Mouse (Mus musculus) B cell, adult 2 months (primary cell): ENCODE measurements at regions not wholly inside any gene's neighbourhood (a gene's known extent, or its start where the extent isn't known, plus 50 kb on each side); places are given as distances from the start of the nearest gene placed in this dataset.

Experiments used
- DNase-seq, 2 experiments: peaks; one replicate each; pipeline ENCODE4 v3.0.0; 2022

DNA sequence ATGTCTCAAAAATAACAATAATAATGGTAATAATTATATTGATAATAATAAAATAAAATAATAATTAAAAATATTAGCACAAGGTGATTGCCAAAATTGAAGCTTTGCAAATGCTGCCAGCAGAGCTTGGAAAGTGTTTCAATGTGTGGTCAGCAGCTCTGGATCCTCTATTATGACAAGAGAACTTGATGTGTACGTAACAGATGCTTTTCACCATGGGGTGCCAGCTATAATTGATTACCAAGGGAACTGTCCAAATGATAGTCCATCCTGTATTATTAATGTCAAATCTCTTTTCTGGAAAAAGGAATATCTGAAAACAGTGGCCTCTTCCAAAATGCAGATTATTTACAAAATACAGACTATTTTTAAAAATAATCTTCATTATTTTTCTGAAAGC is 419.2 kb downstream of the Plk2 start:
- DNase-seq: no peak

DNA sequence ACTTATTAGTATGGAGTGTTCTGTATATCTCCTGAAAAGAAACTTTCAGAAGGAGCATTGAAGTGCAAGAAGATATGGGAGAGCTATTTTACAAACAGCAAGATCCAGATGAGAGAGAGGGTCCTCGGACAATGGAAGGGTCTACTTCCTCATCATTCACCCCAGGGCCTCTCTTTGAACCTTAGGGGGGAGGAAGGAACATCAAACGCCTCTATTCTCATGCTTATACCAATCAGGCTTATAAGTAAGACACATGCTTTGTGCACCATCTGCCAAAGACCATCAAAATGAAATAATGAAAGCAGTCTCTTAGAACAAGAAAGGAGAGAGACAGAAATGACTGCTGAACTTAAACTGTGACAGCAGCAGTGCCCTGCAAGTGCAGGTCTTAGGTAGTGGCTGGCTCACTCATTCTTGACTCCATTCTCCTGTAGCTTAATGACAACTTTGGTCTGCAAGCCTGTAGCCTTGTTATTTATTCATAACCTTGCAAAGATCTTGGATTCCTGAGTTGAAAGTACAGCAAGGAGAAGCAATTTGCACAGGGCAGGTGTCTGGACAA is 424.5 kb downstream of the Plk2 start:
- no peak for DNase-seq

DNA sequence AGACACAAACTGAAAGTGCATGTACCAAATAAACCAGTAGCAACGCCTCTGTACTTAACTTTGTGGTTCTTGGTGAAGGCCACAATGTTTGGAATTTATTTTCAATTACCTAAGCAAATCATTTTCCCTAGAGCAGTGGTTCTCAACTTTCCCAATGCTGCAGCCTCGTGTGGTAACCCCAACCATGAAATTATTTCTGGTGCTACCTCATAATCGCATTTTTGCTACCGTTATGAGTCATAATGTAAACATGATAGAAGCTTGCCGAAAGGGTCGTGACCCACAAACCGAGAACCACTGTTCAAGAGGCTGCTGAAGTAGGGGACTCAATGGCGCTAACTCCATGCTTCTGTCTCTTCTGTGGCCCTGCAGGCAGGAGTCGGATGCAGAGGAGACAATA is 429.9 kb upstream of the Actbl2 start:
- DNase-seq: no peak

DNA sequence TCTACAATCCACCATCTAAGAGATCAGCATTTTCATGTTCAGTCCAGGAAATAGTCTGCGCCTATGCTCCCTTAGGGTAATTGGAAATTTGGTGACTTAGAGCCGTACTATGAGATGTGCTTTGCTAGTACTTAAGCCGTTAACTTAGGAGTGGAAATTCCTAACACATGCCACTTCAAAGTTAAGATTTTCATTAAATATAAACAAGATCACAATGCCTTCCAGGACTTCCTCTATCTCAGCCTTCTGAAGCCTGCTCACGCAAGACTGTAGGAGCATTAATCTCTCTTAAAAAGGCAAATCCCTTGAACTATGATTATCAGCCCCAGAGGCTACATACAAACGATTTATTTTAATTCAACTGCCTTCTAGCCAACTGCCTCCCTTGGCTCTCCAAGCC is 422.4 kb upstream of the Actbl2 start:
- no peak for DNase-seq

DNA sequence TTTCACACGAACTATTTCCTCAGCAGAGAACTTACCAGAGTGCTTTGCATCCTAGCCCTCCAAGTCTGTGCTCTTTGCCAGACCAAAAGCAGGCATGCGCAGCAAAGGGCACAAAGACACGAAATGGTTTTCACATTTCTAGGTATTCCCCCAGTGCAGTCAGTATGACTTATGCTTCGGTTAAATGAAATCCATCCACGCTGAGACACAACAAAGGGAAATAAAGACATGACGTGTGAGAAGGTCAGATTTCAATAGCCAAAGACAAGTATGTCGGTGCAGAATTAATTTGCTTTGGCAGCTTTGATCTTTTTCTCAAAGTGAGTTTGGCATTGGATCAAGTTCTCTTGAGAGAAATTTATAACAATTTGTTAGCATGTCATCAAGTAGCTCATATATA is 417.9 kb upstream of the Actbl2 start:
- no peak for DNase-seq

DNA sequence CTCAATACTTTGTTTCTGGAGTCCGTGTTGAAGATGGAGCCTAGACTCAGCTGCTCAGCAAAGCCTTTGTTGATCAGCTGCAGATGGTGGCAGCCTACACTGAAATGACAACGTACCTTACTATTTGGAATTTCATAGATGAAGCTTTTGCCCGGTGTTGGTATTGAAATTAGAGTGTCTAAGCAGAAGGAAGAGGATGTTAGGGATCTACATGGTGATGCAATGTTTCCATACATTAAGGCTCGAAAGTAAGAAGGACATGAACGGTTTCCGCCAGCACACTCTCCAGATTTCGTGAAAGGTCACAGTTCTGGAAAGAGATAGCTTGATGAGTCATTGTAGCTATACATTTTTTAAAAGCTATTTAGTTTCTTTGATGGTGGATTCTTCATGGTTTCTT is 412.9 kb upstream of the Actbl2 start:
- no peak for DNase-seq

DNA sequence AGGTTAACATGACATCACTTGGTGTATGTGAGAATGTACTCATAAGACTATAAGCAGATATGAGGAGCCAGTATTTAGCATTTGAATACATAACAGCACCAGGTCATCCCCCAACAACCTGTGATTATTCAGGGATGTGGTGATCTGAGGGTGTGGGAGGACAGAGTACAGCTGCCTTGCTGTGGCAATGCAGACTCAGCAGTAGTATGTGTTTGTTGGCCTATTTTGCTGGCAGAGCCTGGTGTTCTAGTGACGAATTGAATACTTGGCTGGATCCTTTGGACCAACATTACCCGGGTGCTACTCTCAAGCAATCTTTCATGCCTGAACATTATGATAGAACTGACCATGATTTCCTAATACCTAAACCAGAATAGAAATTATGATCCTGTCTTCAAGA is 409.1 kb upstream of the Actbl2 start:
- no peak for DNase-seq

DNA sequence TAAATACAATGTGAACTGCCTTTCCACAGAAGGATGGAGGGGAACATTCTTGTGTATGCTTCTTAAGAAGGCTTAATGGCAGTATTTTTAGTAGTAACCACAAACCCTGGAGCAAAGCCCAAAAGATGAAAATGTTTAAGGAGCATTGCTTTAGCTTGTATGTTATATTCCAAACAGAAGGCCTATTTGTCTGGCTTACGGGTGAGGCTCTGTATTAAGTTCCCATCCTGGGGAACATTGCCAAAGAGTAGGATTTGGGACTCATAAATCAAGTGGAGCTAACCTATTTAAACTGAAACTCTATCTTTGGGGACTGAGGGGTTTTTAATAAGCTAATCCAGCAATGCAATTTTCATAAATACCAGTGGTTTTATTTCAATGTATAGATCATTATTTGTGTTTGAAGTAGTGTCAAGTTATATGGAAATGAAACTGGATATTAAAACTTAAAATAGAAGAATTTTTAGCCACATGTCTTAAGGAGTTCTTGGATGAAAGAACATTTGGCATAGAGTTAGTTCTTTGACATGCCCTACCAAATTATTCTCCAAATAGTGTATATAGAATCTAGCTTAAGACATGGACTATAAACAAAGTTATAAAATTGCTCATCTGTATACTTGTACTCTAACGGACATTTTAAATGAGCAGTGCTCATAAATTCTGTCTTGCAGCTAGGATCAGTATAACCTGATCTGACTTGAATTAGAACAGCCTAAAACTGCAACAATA is 401.7 kb upstream of the Actbl2 start:
- no peak for DNase-seq

DNA sequence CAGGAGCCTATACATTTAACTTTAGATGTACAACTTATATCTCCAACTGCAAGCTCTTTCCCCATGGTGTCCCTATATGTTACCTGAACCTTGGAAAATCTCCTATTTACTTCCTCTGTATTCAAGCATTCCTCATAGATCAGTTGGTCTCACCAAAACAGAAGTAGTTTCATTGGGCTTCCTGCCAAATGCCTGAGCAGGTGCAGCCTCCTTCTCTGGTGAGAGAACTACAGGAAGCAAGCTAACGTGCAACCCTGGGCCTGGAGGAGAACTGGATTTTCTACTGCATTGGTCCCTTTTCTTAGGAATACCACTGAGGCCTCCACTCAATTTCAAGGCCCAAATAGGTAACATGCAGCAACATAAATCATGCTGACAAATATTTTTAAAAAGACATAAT is 400.6 kb upstream of the Actbl2 start:
- no peak for DNase-seq

DNA sequence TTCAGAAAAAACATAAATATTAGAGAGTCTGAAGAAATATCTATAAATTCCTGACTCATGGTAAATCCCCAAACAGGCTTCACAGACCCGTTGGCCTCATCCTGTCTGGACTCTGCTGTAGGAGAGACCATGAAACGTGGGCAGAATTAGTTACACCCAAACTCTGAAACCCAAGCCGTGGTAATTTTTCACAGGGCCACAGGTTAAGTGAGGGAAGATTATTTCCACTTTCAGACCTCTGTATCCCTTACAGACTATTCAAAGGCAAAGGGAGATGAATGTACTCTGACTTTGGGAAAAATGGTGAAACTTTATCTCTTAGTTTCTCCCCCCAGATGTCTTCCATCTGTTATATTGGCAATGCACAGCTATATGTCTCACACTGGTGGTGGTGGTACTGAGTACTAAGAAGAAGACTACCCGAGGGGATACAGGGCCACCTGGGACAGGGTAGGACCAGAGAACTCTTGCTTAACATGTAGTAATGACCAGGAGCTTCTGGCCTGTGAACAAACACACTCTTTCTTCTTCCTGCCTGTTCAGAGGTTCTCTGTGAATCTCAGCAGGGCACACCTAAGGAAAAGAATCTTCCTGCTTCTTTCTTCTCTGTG is 388.8 kb upstream of the Actbl2 start:
- DNase-seq: no peak

DNA sequence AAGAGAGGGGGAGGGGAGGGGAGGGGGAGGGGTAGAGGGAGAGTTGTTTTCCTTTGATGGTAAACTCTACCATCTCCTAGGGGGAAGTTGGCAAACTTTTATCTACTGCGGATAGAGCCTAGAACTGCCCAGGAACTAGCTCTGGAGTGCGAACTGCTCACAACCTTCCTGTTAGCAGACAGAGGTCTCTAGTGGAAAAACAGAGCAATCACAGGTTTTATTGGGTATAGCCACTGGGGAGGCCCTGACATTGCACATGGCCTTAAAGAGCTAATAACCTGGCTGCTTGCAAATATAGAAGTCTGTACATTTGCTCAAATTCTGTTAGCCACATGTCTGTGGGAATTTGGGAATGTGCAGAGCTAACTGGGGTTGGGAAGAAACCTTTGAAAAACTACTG is 388.1 kb upstream of the Actbl2 start:
- no peak for DNase-seq

DNA sequence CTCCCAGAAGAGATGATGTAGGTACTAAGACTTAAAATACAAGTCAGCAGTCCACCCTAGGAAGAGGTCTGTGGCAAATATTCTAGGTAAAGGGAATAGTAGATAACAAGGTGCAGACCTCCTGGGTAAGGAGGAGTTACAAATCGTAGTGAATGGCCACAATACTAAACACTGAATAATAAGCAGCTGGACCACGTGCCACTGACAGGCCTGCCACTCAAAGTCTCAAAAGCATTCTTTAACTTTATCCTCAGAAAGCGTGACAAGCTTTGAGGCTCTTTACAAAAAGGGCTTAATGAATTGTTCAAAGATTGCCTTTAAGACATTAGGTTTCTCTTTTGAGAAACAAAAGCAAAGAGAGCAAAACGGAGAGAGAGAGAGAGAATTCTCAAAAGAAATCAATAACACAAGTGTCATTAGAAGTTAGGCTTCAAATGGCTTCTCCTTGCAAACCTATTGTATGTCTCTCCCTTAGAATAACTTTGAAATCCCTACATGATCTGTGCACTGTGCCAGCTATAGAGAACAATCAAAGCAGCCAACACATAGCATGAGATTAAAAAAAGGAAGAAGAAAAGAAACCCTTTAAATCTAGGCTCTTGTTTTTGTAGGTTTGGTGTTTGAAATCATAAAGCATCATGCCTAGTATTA is 383.6 kb upstream of the Actbl2 start:
- no peak for DNase-seq

DNA sequence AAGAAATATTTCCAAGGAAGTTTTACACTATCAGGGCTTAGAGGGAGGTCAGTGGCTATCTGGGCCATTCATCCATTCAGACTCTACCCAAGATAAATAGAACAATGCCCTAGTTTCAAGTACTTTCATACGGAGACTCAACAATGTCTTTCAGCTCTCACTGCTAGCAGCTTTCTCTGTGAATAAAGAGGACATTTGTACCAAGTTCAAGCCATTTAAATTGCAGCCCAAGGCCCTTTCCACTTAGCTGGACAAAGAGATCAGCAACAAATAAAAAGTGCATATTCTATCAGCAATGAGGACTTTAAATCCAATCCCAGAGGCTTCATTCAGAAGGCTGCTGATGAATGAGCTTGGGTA is 383.1 kb upstream of the Actbl2 start:
- no peak for DNase-seq

DNA sequence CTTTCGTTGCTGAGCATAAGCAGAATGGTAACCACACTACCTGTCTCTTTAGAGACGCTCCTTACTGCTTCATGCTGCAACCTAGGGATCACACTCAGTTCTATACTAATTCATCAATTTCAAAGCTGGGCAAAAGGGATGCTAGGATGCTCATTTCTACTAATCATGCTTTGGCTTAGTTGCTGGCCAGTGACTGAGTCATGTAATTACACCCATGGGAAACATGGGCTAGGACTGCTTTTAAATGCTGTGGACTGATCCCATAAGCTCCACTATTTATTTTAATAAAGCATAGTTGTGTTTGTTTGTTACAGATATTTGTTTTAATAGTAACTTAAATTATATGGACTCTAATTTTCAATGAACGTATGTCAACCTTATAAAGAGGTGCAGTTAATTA is 373.2 kb upstream of the Actbl2 start:
- no peak for DNase-seq

DNA sequence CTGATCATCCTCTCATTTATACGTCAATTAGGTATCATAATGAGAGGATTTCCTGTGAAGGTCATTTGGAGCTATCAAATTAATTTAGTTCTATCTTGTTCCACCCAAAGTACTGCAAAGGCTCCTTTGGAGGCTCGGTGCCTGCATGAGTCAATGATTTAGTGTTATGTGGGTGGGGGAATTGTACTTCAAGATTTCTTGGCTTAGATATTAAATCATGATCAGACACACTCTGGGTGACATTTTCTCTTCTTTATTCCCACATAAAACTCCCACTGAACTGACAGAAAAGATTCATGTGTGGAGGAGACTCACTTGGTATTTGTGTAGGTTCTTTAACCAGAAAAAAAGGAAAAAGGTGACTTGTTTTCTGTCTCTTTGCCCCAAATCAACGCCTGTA is 372.6 kb upstream of the Actbl2 start:
- DNase-seq: no peak

DNA sequence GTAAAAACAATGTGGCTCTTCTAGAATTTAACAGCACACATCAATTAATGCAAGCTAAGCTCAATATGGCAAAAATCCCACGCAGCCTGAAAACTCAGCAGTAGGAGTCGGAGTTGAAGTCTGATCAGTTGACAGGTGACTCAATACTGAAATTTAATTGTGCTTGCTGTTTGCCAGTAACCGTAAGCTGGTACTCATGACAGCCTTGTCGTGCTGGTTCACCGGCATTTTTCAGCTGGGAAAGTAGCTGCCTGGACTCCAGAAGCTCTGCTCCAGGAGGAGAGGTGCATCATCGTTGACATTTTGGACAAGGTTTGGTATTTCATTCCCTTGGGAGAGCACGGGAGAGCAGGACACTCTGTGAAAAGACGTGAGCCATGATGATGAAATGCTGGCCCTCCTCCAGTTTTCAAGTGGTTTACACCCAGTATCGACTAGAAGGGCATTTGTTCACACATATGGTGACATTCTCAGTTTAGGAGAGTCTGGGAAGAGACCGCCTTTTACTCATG is 372.1 kb upstream of the Actbl2 start:
- DNase-seq: no peak

DNA sequence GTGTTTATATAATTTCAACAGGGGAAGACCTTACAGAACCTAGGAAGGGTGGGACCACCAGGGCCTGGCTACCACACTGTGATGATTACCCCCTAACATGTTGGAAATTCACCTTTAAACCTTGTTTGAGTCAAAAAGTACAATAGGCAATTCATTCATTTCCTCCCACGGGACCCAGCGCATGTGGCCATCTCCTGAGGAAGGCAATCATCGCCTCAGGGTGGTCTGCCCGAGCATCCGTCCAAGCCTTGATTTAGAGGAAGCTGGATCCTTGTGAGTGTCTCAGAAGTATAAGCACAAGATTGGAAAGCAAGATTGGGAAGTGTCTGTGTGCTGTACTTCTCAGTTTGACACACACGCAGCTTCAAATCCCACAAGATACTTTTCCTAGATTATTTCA is 360.9 kb upstream of the Actbl2 start:
- no peak for DNase-seq

DNA sequence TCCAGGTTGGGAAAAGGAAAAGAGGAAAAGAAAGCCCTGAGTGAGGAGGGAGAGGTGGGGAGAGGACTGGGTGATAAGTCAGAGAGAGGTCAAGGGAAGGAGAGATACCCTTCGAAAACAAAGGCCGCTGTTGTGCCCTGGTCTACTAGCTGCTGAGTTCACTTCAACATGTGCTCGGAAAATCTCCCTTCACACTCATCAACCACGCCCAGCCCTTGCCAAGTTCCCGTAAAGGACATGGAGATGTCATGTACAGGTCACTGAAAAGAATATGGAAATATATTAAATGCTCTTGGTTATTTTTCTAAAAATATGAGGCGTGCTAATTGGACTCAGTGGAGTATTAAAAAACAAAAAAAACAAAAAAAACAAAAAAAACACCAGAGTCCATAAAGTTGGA is 359.5 kb upstream of the Actbl2 start:
- no peak for DNase-seq

DNA sequence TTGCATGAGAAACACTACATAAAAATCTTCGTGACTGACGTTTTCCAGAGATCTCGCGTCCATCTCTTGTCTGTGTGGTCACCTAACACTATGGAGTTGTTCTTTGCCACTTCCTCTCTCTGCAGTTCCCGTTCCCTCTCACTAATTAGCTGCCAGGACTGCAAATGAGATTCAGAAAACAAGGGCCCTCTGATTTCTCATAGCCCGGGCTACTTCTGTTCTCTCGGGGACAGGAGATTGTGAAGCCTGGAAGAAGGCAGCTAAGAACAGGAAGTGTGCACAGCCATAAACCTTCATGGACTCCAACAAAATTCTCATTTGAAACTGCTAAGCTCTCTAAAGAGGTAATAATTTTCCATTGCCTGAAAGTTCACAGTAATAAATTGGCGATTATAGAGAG is 358.9 kb upstream of the Actbl2 start:
- no peak for DNase-seq

DNA sequence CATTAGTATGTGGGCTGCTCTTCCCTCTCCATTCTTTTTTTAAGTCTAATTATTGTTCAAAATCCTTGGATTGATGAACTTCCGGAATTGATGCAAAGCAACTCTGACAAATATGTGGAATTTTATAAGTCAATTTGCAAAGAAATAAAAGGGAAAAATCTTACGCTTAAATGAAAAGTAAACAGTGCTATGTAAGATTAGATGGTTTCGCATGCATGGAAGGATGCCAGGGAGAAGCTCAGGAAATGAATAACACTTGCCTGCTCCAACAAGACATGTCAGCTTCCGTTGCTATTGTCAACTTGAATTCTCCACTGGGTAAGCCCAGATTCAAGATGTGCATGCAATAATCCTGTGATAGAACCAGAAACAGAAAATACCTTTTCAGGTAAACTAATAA is 357.2 kb upstream of the Actbl2 start:
- DNase-seq: no peak

DNA sequence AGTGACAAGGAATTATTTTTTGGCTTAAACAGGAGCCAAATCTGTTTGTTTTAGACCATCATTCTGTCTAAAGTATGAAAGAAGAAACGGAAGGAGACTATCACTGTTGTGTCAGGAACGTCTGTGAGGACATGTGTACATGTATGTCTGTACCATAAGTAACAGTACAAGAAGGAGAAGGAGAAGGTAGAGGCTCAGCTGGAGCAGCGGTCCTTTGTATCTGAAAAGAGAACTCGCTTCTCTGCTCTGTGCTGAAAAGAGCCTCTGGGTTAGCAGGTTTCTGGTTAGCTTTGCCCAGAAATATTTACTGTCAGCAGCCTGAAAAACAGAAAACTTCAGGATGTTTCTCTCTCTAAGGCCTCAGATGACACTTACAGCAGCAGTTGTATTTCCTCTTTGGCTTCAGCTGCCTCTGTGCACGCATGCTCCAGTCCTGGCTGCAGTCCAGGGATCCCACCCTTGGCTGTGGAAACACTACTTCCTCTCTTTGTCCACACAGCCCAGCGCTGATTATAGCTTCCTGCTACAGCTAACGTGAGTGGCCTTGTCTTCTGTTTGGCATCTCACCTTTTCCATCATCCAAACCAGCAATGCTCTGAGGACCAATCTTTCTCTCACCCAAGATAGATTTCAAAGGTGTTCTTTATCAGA is 351.7 kb upstream of the Actbl2 start:
- DNase-seq: no peak

DNA sequence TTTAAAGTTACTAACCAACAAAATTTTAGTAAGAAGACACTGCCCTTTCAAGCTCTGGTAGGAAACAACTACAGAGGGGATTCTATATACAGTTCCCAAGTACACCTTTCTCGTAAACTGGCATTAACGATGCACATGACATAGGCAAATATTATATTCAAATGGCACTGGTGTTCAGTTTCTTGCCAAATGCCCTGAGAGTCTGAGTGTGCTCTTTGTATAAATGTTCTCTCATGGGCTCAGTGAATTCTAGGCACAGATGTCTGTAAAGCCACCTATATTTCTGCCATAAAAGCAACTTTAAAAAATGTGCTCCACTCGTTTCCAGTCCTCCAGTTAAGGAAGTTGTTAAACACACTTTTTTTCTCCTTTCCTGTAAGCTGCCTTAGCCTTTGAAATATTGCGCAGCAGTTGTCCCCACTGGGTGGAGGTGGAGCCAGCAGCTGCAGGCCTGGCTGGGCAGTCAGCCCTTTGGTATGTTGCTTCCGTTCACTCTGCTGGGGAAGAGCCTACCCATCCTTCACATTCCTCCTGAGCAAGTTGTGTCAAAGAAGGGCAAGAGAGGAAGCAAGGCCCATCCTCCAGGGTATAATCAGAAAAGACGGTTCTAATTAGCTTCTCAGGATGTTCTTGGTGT is 347.4 kb upstream of the Actbl2 start:
- no peak for DNase-seq

DNA sequence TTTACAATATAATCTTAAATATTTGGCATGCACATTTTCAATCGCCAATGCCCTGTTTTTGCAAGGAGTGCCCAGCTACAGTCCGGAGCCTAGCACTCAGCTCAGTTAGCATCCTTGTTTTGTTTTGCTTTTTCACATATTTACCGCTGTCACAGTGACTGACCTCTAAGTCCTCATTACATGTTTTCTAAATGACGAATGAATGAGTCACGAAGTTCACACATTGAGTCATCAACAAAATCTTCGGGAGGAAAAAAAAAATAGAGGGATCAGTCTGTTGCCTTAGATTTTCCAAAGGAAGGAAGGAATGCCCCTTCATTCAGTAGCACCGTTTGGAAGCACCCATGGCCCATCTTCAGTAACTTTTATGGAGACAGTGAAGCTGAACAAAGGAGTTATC is 342.9 kb upstream of the Actbl2 start:
- DNase-seq: no peak
